Mouse (Mus musculus): ENCODE results near the gene Lrrc4b.

GRCm38 (mm10) chr7:44491391-44491790 is 62.6 kb downstream of the Lrrc4b start:
- TF ChIP-seq MAFK (IDR thresholded peaks at IDR 0.05; ENCODE audit: insufficient read depth, low read depth, low read length) = no peak
- no peak for TF ChIP-seq CHD2 (IDR thresholded peaks at IDR 0.05; ENCODE audit: low read depth, low read length)
- TF ChIP-seq ZC3H11A (IDR thresholded peaks at IDR 0.05; ENCODE audit: borderline replicate concordance, low read depth, low read length) = no peak
- no peak for TF ChIP-seq HCFC1 (IDR thresholded peaks at IDR 0.05; ENCODE audit: borderline replicate concordance, insufficient read depth, low read length)
